Mouse (Mus musculus) thymus, adult 18-20 months (tissue): ENCODE measurements around the gene Pcna.

Experiments used
- DNase-seq, 2 experiments: peaks; one replicate each; pipeline ENCODE4 v3.0.0; 2022; ENCODE audit warnings: mixed read lengths in 2 of 2

Pcna gene

GRCm38 (mm10) chr2:132232413-132232945, 20.6 kb downstream of the Pcna start:
- no peak for DNase-seq

- DNase-seq, result no peak
Measured at GRCm38 (mm10) chr2:132224359-132224758, 28.8 kb downstream of the Pcna start.

GRCm38 (mm10) chr2:132221611-132222073, 31.5 kb downstream of the Pcna start:
- no peak for DNase-seq

- DNase-seq, result no peak
Measured at GRCm38 (mm10) chr2:132211995-132212656, 41.0 kb downstream of the Pcna start.

GRCm38 (mm10) chr2:132210806-132211312, 42.3 kb downstream of the Pcna start:
- no peak for DNase-seq

GRCm38 (mm10) chr2:132208246-132208881, 44.8 kb downstream of the Pcna start:
- no peak for DNase-seq

GRCm38 (mm10) chr2:132206316-132206881, 46.7 kb downstream of the Pcna start:
- DNase-seq, result no peak

GRCm38 (mm10) chr2:132205549-132205948, 47.6 kb downstream of the Pcna start:
- no peak for DNase-seq

GRCm38 (mm10) chr2:132203773-132204172, 49.3 kb downstream of the Pcna start:
- DNase-seq, result no peak

GRCm38 (mm10) chr2:132203186-132203585, 49.9 kb downstream of the Pcna start:
- no peak for DNase-seq
